Mouse (Mus musculus) myocyte (in vitro differentiated cells): ENCODE measurements around the gene Traip. TPM values are rescaled to one million over a fixed set of nuclear protein-coding genes. Genes with fewer than 3 reads are reported as not detected.

Source experiments
- H3K27me3 ChIP-seq: one replicate; pipeline ENCODE4 v1.6.1; 2011; ENCODE audit not compliant: control insufficient read depth, insufficient read depth, insufficient read length
- H3K36me3 ChIP-seq: one replicate; pipeline ENCODE4 v1.6.1; 2011; ENCODE audit not compliant: control insufficient read depth, insufficient read depth
- H3K4me2 ChIP-seq: one replicate; pipeline ENCODE4 v1.6.1; 2011; ENCODE audit warnings: low read depth, control low read depth
- H3K4me3 ChIP-seq: one replicate; pipeline ENCODE4 v1.5.1; 2011; ENCODE audit warnings: mild to moderate bottlenecking, control low read depth, moderate library complexity
- H3K79me2 ChIP-seq: one replicate; pipeline ENCODE4 v1.6.1; 2011; ENCODE audit not compliant: control insufficient read depth, insufficient read depth
- H3ac ChIP-seq: one replicate; pipeline ENCODE4 v1.6.1; 2011; ENCODE audit not compliant: control insufficient read depth, insufficient read length
- CEBPB ChIP-seq: IDR thresholded peaks from 2 replicates; pipeline ENCODE4 v1.6.1; 2011; ENCODE audit warnings: mild to moderate bottlenecking, moderate library complexity; ENCODE audit not compliant: poor library complexity, insufficient read depth, severe bottlenecking
- E2F4 ChIP-seq: IDR thresholded peaks from one replicate; pipeline ENCODE4 v1.6.1; 2011; ENCODE audit warnings: mild to moderate bottlenecking, control low read depth, moderate library complexity; ENCODE audit not compliant: insufficient read depth
- MAX ChIP-seq: IDR thresholded peaks from one replicate; pipeline ENCODE4 v1.6.1; 2011; ENCODE audit warnings: low read depth, mild to moderate bottlenecking, control low read depth
- MYOD1 ChIP-seq, 3 experiments: IDR thresholded peaks; one replicate each; pipeline ENCODE4 v1.6.1; 2011; ENCODE audit warnings: control low read depth in 2 of 3, low read depth in 2 of 3, mild to moderate bottlenecking in 2 of 3, moderate library complexity in 1 of 3; ENCODE audit not compliant: insufficient read length in 2 of 3, control insufficient read depth in 1 of 3
- MYOG ChIP-seq, 3 experiments: IDR thresholded peaks; one replicate each; pipeline ENCODE4 v1.6.1; 2011; ENCODE audit warnings: control low read depth in 2 of 3, low read depth in 2 of 3, mild to moderate bottlenecking in 2 of 3; ENCODE audit not compliant: insufficient read length in 2 of 3, control insufficient read depth in 1 of 3, insufficient read depth in 1 of 3
- POLR2A ChIP-seq: IDR thresholded peaks from one replicate; pipeline ENCODE4 v1.6.1; 2011; ENCODE audit warnings: low read depth, mild to moderate bottlenecking, control low read depth, moderate library complexity; ENCODE audit not compliant: insufficient read length
- POLR2AphosphoS2 ChIP-seq: IDR thresholded peaks from one replicate; pipeline ENCODE4 v1.6.1; 2011; ENCODE audit warnings: low read depth, control low read depth; ENCODE audit not compliant: insufficient read length
- REST ChIP-seq: IDR thresholded peaks from one replicate; pipeline ENCODE4 v1.6.1; 2011; ENCODE audit warnings: mild to moderate bottlenecking, control low read depth, moderate library complexity; ENCODE audit not compliant: insufficient read depth, insufficient read length
- SRF ChIP-seq: IDR thresholded peaks from one replicate; pipeline ENCODE4 v1.6.1; 2011; ENCODE audit warnings: low read depth; ENCODE audit not compliant: control insufficient read depth, insufficient read length
- TCF12 ChIP-seq: IDR thresholded peaks from one replicate; pipeline ENCODE4 v1.6.1; 2011; ENCODE audit warnings: mild to moderate bottlenecking, control low read depth; ENCODE audit not compliant: poor library complexity, insufficient read depth, severe bottlenecking
- TCF3 ChIP-seq: IDR thresholded peaks from one replicate; pipeline ENCODE4 v1.6.1; 2011; ENCODE audit warnings: low read depth, control low read depth; ENCODE audit not compliant: insufficient read length
- USF1 ChIP-seq: IDR thresholded peaks from one replicate; pipeline ENCODE4 v1.6.1; 2011; ENCODE audit warnings: low read depth, mild to moderate bottlenecking, control low read depth, moderate library complexity
- polyA plus RNA-seq: library from polyadenylated mRNA; unstranded; fragments of >200 nt; fragmentation: generic; extraction: Trizol; gene quantifications from one replicate; pipeline ENCODE4 v1.2.1, GENCODE M21; 2012; ENCODE audit warnings: missing spikeins

Gene Traip
- polyA plus RNA-seq, 1 experiment, result 4.7 TPM

DNA sequence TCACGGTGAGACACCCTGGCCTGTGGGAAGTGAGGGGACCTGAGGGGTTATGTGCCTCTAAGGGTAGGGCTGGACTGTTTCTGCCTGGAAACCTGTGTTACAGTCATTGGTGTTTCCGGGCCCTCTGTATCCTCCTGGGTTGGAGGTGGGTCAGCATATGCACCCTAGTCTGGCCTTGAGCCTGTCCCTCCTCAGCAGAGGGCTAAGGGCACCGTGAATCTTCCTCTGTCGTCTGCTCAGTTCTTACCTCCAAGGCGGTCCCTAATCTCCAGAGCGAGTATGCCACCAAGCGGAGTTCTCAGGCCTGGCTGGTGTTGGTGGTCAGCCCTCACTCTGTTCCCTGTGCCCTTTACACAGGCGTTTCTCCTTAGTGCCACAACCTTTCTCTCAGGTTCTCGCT lies 13.0 kb downstream of the Traip start:
- no peaks in the 10 kb centered on the region for H3K27me3 ChIP-seq
- no peaks in the 10 kb centered on the region for H3K79me2 ChIP-seq
- H3K36me3 ChIP-seq, result no peaks in the 10 kb centered on the region
- no peak for TF ChIP-seq CEBPB
- no peak for TF ChIP-seq E2F4
- TF ChIP-seq MYOD1 (IDR thresholded peaks at IDR 0.05; ENCODE audit: control insufficient read depth in 1 of 3, insufficient read length in 2 of 3, low read depth in 2 of 3), result no peak
- no peak for TF ChIP-seq MAX
- no peak for TF ChIP-seq POLR2AphosphoS2
- no peak for TF ChIP-seq SRF
- TF ChIP-seq TCF12, result no peak
- TF ChIP-seq REST, result no peak
- no peak for TF ChIP-seq POLR2A
- TF ChIP-seq TCF3, result no peak
- TF ChIP-seq USF1, result no peak
- no peak for TF ChIP-seq MYOG (IDR thresholded peaks at IDR 0.05; ENCODE audit: control insufficient read depth in 1 of 3, insufficient read depth in 1 of 3, insufficient read length in 2 of 3, low read depth in 2 of 3)
- no peak overlapping the region for H3K4me3 ChIP-seq
- H3ac ChIP-seq, result no peak overlapping the region
- H3K4me2 ChIP-seq, result no peak overlapping the region

GRCm38 (mm10) chr9:107963700-107964099 lies 13.8 kb downstream of the Traip start:
- Histone ChIP-seq H3K4me3 (no peak overlapping the region), H3K27me3 (no peaks in the 10 kb centered on the region), H3ac (no peak overlapping the region), H3K36me3 (no peaks in the 10 kb centered on the region), H3K79me2 (no peaks in the 10 kb centered on the region), H3K4me2 (no peak overlapping the region)
- no peak for TF ChIP-seq POLR2A
- TF ChIP-seq MYOG (IDR thresholded peaks at IDR 0.05; ENCODE audit: control insufficient read depth in 1 of 3, insufficient read depth in 1 of 3, insufficient read length in 2 of 3, low read depth in 2 of 3), result no peak
- no peak for TF ChIP-seq POLR2AphosphoS2
- no peak for TF ChIP-seq MYOD1 (IDR thresholded peaks at IDR 0.05; ENCODE audit: control insufficient read depth in 1 of 3, insufficient read length in 2 of 3, low read depth in 2 of 3)
- no peak for TF ChIP-seq MAX
- TF ChIP-seq SRF, result no peak
- no peak for TF ChIP-seq TCF12
- no peak for TF ChIP-seq TCF3
- TF ChIP-seq REST, result no peak
- no peak for TF ChIP-seq CEBPB
- TF ChIP-seq E2F4, result no peak
- no peak for TF ChIP-seq USF1

GRCm38 (mm10) chr9:107964681-107965080 lies 14.7 kb downstream of the Traip start:
- Histone ChIP-seq H3K79me2 (no peaks in the 10 kb centered on the region), H3K4me2 (no peak overlapping the region), H3K36me3 (no peaks in the 10 kb centered on the region), H3ac (no peak overlapping the region), H3K4me3 (no peak overlapping the region), H3K27me3 (no peaks in the 10 kb centered on the region)
- no peak for TF ChIP-seq CEBPB
- no peak for TF ChIP-seq POLR2AphosphoS2
- TF ChIP-seq POLR2A, result no peak
- TF ChIP-seq USF1, result no peak
- no peak for TF ChIP-seq E2F4
- TF ChIP-seq TCF12, result no peak
- TF ChIP-seq TCF3, result no peak
- no peak for TF ChIP-seq REST
- no peak for TF ChIP-seq MAX
- TF ChIP-seq MYOG (IDR thresholded peaks at IDR 0.05; ENCODE audit: control insufficient read depth in 1 of 3, insufficient read depth in 1 of 3, insufficient read length in 2 of 3, low read depth in 2 of 3), result no peak
- TF ChIP-seq SRF, result no peak
- TF ChIP-seq MYOD1 (IDR thresholded peaks at IDR 0.05; ENCODE audit: control insufficient read depth in 1 of 3, insufficient read length in 2 of 3, low read depth in 2 of 3), result no peak

- Histone ChIP-seq H3K36me3 (no peaks in the 10 kb centered on the region), H3K79me2 (no peaks in the 10 kb centered on the region), H3ac (no peak overlapping the region), H3K4me3 (no peak overlapping the region), H3K4me2 (no peak overlapping the region), H3K27me3 (no peaks in the 10 kb centered on the region)
- TF ChIP-seq CEBPB (no peak), MAX (no peak), TCF3 (no peak), POLR2A (no peak), REST (no peak), SRF (no peak), POLR2AphosphoS2 (no peak), TCF12 (no peak), USF1 (no peak), MYOG (IDR thresholded peaks at IDR 0.05; ENCODE audit: control insufficient read depth in 1 of 3, insufficient read depth in 1 of 3, insufficient read length in 2 of 3, low read depth in 2 of 3) (no peak)
Observed at GRCm38 (mm10) chr9:107966676-107967075, 16.7 kb downstream of the Traip start.

DNA sequence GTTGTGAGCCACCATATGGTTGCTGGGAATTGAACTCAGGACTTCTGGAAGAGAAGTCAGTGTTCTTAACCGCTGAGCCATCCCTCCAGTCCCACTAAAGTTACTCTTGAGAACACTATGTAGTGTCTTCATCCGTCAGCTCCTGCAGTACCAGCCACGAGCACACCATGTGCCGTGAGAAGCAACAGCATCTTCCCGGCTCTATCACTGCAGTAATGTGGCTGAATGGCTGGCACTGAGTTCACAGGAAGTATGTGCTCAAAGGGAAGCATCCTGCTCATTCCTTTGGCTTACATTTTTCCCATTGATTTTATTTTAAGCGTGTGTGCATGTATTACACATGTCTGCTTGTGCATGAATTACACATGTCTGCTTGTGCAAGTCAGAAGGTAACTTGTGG lies 17.5 kb downstream of the Traip start:
- TF ChIP-seq POLR2A, result no peak
- no peak for TF ChIP-seq CEBPB
- TF ChIP-seq MAX, result no peak
- no peak for TF ChIP-seq TCF12
- no peak for TF ChIP-seq MYOD1 (IDR thresholded peaks at IDR 0.05; ENCODE audit: control insufficient read depth in 1 of 3, insufficient read length in 2 of 3, low read depth in 2 of 3)
- no peak for TF ChIP-seq REST
- no peak for TF ChIP-seq TCF3
- TF ChIP-seq MYOG (IDR thresholded peaks at IDR 0.05; ENCODE audit: control insufficient read depth in 1 of 3, insufficient read depth in 1 of 3, insufficient read length in 2 of 3, low read depth in 2 of 3), result no peak
- no peak for TF ChIP-seq SRF
- TF ChIP-seq E2F4, result no peak
- Histone ChIP-seq H3K27me3 (no peaks in the 10 kb centered on the region), H3K36me3 (no peaks in the 10 kb centered on the region)

More for the DNA sequence above, 17.5 kb downstream of the Traip start:
- Histone ChIP-seq H3K79me2 (no peaks in the 10 kb centered on the region), H3K4me3 (no peak overlapping the region), H3ac (no peak overlapping the region), H3K4me2 (no peak overlapping the region)
